Mouse (Mus musculus) liver, adult 2 months (tissue): ENCODE measurements at regions not wholly inside any gene's neighbourhood (a gene's known extent, or its start where the extent isn't known, plus 50 kb on each side); places are given as distances from the start of the nearest gene placed in this dataset.

Source experiments
- CTCF ChIP-seq: fragments of 200-500 bp; IDR thresholded peaks from 2 replicates; pipeline ENCODE4 v1.5.1; 2011; ENCODE audit warnings: low read depth, low read length, control low read depth
- POLR2A ChIP-seq: fragments of 200-500 bp; IDR thresholded peaks from 2 replicates; pipeline ENCODE4 v1.6.1; 2011; ENCODE audit warnings: low read length, control low read depth; ENCODE audit not compliant: insufficient read depth; ENCODE audit errors: extremely low read depth

DNA sequence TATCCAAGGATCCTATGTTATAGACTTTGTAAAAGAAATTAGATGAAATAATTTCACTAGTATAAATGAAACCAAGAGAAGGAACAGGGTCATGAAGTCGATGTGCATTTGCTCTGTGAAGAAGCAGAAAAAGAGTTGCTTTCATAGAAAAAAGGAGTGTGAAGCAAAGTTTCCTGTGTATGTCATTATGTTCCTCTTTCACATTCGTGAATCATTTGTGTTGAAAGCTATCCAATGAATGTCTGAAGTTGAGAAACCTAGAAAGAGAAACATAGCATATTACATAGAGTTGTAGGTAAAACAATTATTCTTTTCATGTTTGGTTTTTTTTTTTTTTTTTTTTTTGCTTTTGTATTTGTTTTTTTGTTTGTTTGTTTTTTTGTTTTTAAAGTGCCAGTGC is 732.1 kb downstream of the Gm597 start:
- no peak for TF ChIP-seq POLR2A
- TF ChIP-seq CTCF = no peak
